Mouse (Mus musculus): ENCODE measurements around the gene Lama5. TPM values are rescaled to one million over a fixed set of nuclear protein-coding genes. Genes with fewer than 3 reads are reported as not detected.
"Not testable (repeated sequence)": the region's sequence is repeated elsewhere in the genome, so short reads cannot be mapped to it uniquely, and the experiment has no call there.

The Lama5 gene
- polyA plus RNA-seq, 1 experiment from 2014 or later = 2.6 TPM

- no peaks in the 10 kb centered on the region for H3K9me3 ChIP-seq (replicated peaks; ENCODE audit: control insufficient read depth, low read length, poor library complexity, severe bottlenecking)
- H3K27me3 ChIP-seq (ENCODE audit: control insufficient read depth, insufficient read depth, low read depth, low read length) = no peaks in the 10 kb centered on the region
- H3K27ac ChIP-seq (ENCODE audit: low read length) = no peak overlapping the region
- H3K4me3 ChIP-seq (ENCODE audit: low read depth, low read length) = no peak overlapping the region
- H3K4me2 ChIP-seq (ENCODE audit: low read length) = no peak overlapping the region
- H3K4me1 ChIP-seq (ENCODE audit: control insufficient read depth, insufficient read depth, low read length) = peaks cover 7% of the 10 kb centered on the region
- ATAC-seq = no peak
- WGBS = 91% methylated on average over 10 of the region's 10 CpGs
- H3K36me3 ChIP-seq (ENCODE audit: control insufficient read depth, insufficient read depth, low read length) = peaks cover 12% of the 10 kb centered on the region
- no peak overlapping the region for H3K9ac ChIP-seq (ENCODE audit: low read depth, low read length)
Measured at GRCm38 (mm10) chr2:180262891-180263290, 37.2 kb upstream of the Lama5 start.

GRCm38 (mm10) chr2:180262441-180262840 lies 36.8 kb upstream of the Lama5 start:
- no peak for ATAC-seq
- H3K27ac ChIP-seq (ENCODE audit: low read length) = no peak overlapping the region
- H3K9ac ChIP-seq (ENCODE audit: low read depth, low read length) = no peak overlapping the region
- H3K4me2 ChIP-seq (ENCODE audit: low read length) = no peak overlapping the region
- H3K27me3 ChIP-seq (ENCODE audit: control insufficient read depth, insufficient read depth, low read depth, low read length) = no peaks in the 10 kb centered on the region
- 84% methylated on average over 3 of the region's 3 CpGs for WGBS
- H3K9me3 ChIP-seq (replicated peaks; ENCODE audit: control insufficient read depth, low read length, poor library complexity, severe bottlenecking) = no peaks in the 10 kb centered on the region
- peaks cover 8% of the 10 kb centered on the region for H3K4me1 ChIP-seq (ENCODE audit: control insufficient read depth, insufficient read depth, low read length)
- H3K36me3 ChIP-seq (ENCODE audit: control insufficient read depth, insufficient read depth, low read length) = peaks cover 12% of the 10 kb centered on the region
- H3K4me3 ChIP-seq (ENCODE audit: low read depth, low read length) = no peak overlapping the region

GRCm38 (mm10) chr2:180261901-180262300 lies 36.2 kb upstream of the Lama5 start:
- Histone ChIP-seq H3K36me3 (ENCODE audit: control insufficient read depth, insufficient read depth, low read length) (peaks cover 12% of the 10 kb centered on the region), H3K27me3 (ENCODE audit: control insufficient read depth, insufficient read depth, low read depth, low read length) (no peaks in the 10 kb centered on the region), H3K4me2 (ENCODE audit: low read length) (no peak overlapping the region), H3K4me1 (ENCODE audit: control insufficient read depth, insufficient read depth, low read length) (peaks cover 8% of the 10 kb centered on the region), H3K9me3 (replicated peaks; ENCODE audit: control insufficient read depth, low read length, poor library complexity, severe bottlenecking) (no peaks in the 10 kb centered on the region), H3K9ac (ENCODE audit: low read depth, low read length) (no peak overlapping the region), H3K4me3 (ENCODE audit: low read depth, low read length) (no peak overlapping the region), H3K27ac (ENCODE audit: low read length) (no peak overlapping the region)
- WGBS = 94% methylated on average over 7 of the region's 7 CpGs
- no peak for ATAC-seq

- Histone ChIP-seq H3K4me3 (ENCODE audit: low read depth, low read length) (no peak overlapping the region), H3K4me2 (ENCODE audit: low read length) (no peak overlapping the region), H3K27me3 (ENCODE audit: control insufficient read depth, insufficient read depth, low read depth, low read length) (no peaks in the 10 kb centered on the region), H3K4me1 (ENCODE audit: control insufficient read depth, insufficient read depth, low read length) (peaks cover 13% of the 10 kb centered on the region), H3K36me3 (ENCODE audit: control insufficient read depth, insufficient read depth, low read length) (peaks cover 12% of the 10 kb centered on the region), H3K27ac (ENCODE audit: low read length) (no peak overlapping the region), H3K9ac (ENCODE audit: low read depth, low read length) (no peak overlapping the region), H3K9me3 (replicated peaks; ENCODE audit: control insufficient read depth, low read length, poor library complexity, severe bottlenecking) (no peaks in the 10 kb centered on the region)
- WGBS = 65% methylated on average over 8 of the region's 8 CpGs
- ATAC-seq = no peak
Measured at GRCm38 (mm10) chr2:180260610-180261480, 35.2 kb upstream of the Lama5 start.

GRCm38 (mm10) chr2:180259826-180260609 lies 34.4 kb upstream of the Lama5 start:
- not testable (repeated sequence) for H3K9me3 ChIP-seq (replicated peaks; ENCODE audit: control insufficient read depth, low read length, poor library complexity, severe bottlenecking); ATAC-seq; H3K4me2 ChIP-seq (ENCODE audit: low read length); H3K27ac ChIP-seq (ENCODE audit: low read length); H3K9ac ChIP-seq (ENCODE audit: low read depth, low read length); H3K27me3 ChIP-seq (ENCODE audit: control insufficient read depth, insufficient read depth, low read depth, low read length); H3K4me3 ChIP-seq (ENCODE audit: low read depth, low read length)
- Histone ChIP-seq H3K36me3 (ENCODE audit: control insufficient read depth, insufficient read depth, low read length) (peaks cover 12% of the 10 kb centered on the region), H3K4me1 (ENCODE audit: control insufficient read depth, insufficient read depth, low read length) (peaks cover 14% of the 10 kb centered on the region)
- 76% methylated on average over 17 of the region's 17 CpGs for WGBS

GRCm38 (mm10) chr2:180258951-180259484 lies 33.4 kb upstream of the Lama5 start:
- not testable (repeated sequence) for H3K9me3 ChIP-seq (replicated peaks; ENCODE audit: control insufficient read depth, low read length, poor library complexity, severe bottlenecking); H3K4me3 ChIP-seq (ENCODE audit: low read depth, low read length); H3K27ac ChIP-seq (ENCODE audit: low read length); H3K27me3 ChIP-seq (ENCODE audit: control insufficient read depth, insufficient read depth, low read depth, low read length); H3K4me2 ChIP-seq (ENCODE audit: low read length); ATAC-seq; H3K9ac ChIP-seq (ENCODE audit: low read depth, low read length)
- Histone ChIP-seq H3K4me1 (ENCODE audit: control insufficient read depth, insufficient read depth, low read length) (peaks cover 14% of the 10 kb centered on the region), H3K36me3 (ENCODE audit: control insufficient read depth, insufficient read depth, low read length) (peaks cover 12% of the 10 kb centered on the region)
- WGBS = 83% methylated on average over 10 of the region's 10 CpGs

GRCm38 (mm10) chr2:180257963-180258865 lies 32.6 kb upstream of the Lama5 start:
- peaks cover 14% of the 10 kb centered on the region for H3K4me1 ChIP-seq (ENCODE audit: control insufficient read depth, insufficient read depth, low read length)
- peaks cover 12% of the 10 kb centered on the region for H3K36me3 ChIP-seq (ENCODE audit: control insufficient read depth, insufficient read depth, low read length)
- ATAC-seq = no peak
- peak overlapping the region; percentile 88 for H3K9ac ChIP-seq (ENCODE audit: low read depth, low read length)
- no peaks in the 10 kb centered on the region for H3K9me3 ChIP-seq (replicated peaks; ENCODE audit: control insufficient read depth, low read length, poor library complexity, severe bottlenecking)
- 54% methylated on average over 11 of the region's 11 CpGs for WGBS
- peak overlapping the region; percentile 86 for H3K4me2 ChIP-seq (ENCODE audit: low read length)
- H3K27ac ChIP-seq (ENCODE audit: low read length) = peak overlapping the region; percentile 95
- peak overlapping the region; percentile 88 for H3K4me3 ChIP-seq (ENCODE audit: low read depth, low read length)
- H3K27me3 ChIP-seq (ENCODE audit: control insufficient read depth, insufficient read depth, low read depth, low read length) = no peaks in the 10 kb centered on the region

GRCm38 (mm10) chr2:180257001-180257521 lies 31.4 kb upstream of the Lama5 start, which contains the start of gene Rps21:
Gene Rps21, plus strand, starts transcription at chr2:180257377.
- under 1% methylated on average over 38 of the region's 38 CpGs for WGBS

More at GRCm38 (mm10) chr2:180257001-180257521, 31.4 kb upstream of the Lama5 start, which contains the start of gene Rps21:
- ATAC-seq = peak; percentile 95
- Histone ChIP-seq H3K36me3 (ENCODE audit: control insufficient read depth, insufficient read depth, low read length) (peaks cover 8% of the 10 kb centered on the region), H3K4me1 (ENCODE audit: control insufficient read depth, insufficient read depth, low read length) (peaks cover 14% of the 10 kb centered on the region), H3K9me3 (replicated peaks; ENCODE audit: control insufficient read depth, low read length, poor library complexity, severe bottlenecking) (no peaks in the 10 kb centered on the region), H3K27ac (ENCODE audit: low read length) (peak within 1 kb of the TSS; percentile 95), H3K9ac (ENCODE audit: low read depth, low read length) (peak within 1 kb of the TSS; percentile 88), H3K4me3 (ENCODE audit: low read depth, low read length) (peak within 1 kb of the TSS; percentile 88), H3K4me2 (ENCODE audit: low read length) (peak within 1 kb of the TSS; percentile 86), H3K27me3 (ENCODE audit: control insufficient read depth, insufficient read depth, low read depth, low read length) (no peaks in the 10 kb centered on the region)
